Mouse (Mus musculus): ENCODE measurements around the gene 1700003F12Rik.

DNA sequence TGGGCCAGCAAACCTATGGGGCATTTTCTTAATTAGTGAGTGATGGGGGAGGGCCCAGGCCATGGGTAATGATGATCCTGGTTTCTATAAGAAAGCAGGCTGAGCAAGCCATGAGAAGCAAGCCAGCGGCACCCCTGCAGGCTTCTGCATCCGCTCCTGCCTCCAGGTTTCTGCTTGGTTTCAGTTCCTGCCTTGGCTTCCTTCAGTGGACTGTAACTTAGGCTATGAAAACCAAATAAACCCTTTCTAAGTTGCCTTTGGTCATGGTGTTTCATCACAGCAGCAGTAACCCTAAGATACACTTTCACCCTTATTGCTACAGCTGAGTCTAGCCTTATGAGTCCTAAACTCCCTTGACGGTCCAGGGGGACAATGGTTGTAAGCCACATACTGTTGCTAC lies 50.5 kb downstream of the 1700003F12Rik start:
- TF ChIP-seq CTCF (conservative IDR thresholded peaks at IDR 0.05; ENCODE audit: insufficient read depth, insufficient read length, low read depth, low read length): no peak
- TF ChIP-seq POLR2A (IDR thresholded peaks at IDR 0.05; ENCODE audit: low read depth, low read length): no peak
